Mouse (Mus musculus): Measurements from ENCODE around the gene Elmsan1. TPM values are rescaled to one million over a fixed set of nuclear protein-coding genes. Genes with fewer than 3 reads are reported as not detected.

Elmsan1 gene
- total RNA-seq, 2 experiments from 2014 or later = 26.9 to 31.3 TPM

GRCm38 (mm10) chr12:84107692-84108091, 111.0 kb downstream of the Elmsan1 start:
- DNase-seq (ENCODE audit: low spot score in 2 of 2) = no peak

- no peak for DNase-seq (ENCODE audit: low spot score in 2 of 2)
Measured at GRCm38 (mm10) chr12:84107012-84107411, 111.7 kb downstream of the Elmsan1 start.

DNA sequence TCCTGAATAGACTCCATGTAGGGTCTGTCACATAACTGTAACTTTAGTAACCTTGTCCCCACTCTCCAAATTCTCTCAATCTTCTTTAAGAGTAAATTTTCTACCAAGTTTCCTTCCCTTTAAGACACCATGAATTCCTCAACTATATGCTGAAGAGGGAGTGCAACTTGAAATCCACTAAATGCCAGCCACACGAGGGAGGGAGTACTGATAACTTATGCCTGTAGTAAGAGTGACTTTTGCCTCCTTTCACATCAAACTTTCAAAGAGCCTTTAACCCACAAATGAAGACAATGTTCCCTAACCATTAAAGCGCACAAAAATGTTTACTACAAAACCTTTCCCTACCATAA, 117.2 kb downstream of the Elmsan1 start:
- no peak for DNase-seq (ENCODE audit: low spot score in 2 of 2)

DNA sequence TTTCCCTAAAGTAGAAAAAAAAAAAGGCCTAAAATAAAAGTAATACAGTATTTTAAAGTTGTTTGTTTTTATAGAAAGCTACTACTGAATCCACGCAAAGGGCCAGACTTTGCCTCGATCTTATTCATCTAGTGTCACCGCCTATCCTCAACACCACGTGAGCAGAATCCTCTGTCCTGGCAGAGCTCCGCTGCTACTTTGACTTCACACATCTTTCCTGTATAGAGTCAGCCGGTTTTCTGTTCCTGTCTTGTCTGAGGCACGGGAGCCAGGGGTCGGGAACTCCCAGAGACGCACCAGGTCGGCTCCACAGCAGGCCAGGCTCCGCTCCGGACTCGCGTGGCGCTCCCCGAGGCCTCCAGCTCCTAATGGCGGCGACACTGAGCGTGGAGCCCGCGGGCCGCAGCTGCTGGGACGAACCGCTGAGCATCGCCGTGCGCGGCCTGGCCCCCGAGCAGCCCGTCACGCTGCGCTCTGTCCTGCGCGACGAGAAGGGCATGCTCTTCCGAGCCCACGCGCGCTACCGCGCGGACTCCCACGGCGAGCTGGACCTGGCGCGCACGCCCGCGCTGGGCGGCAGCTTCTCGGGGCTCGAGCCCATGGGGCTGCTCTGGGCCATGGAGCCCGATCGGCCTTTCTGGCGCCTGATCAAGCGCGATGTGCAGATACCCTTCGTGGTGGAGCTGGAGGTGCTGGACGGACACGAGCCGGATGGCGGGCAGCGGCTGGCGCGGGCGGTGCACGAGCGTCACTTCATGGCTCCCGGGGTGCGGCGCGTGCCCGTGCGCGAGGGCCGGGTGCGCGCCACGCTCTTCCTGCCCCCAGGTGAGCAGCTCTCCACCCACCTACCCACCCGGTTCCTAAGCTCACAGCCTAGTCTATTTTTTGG, 117.8 kb downstream of the Elmsan1 start, which contains the start of gene Acot6:
Gene Acot6, plus strand, starts transcription at position 51 of the 889 bp plus-strand sequence.
- peak; percentile 18 to 49 for DNase-seq (ENCODE audit: low spot score in 2 of 2)

- no peak for DNase-seq (ENCODE audit: low spot score in 2 of 2)
Measured at GRCm38 (mm10) chr12:84100071-84100470, 118.6 kb downstream of the Elmsan1 start.

DNA sequence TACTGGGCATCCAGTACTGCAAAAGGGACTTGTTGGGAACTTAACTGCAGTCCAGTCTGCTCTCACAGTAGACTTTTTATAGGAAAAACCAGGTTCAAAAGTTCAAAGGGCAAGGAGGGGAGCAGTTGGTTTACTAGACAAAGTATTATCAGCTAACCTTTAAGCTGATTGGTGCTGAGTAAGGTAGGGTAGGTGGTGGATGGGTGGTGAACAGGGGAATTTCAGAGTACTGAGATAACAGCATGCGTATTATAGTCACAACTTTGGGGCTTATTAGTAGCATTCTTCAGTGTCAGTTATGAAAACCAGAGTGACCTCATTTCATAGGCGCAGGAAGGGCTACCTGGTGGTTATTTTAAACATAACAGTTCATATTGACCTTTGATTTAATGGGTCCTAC, 119.1 kb downstream of the Elmsan1 start:
- no peak for DNase-seq (ENCODE audit: low spot score in 2 of 2)

Other genes starting within 250 kb of the Elmsan1 start
- gene Heatr4, start 234.0 kb downstream of the Elmsan1 start, total RNA-seq (2021) = under 1 TPM in 1 of 2 experiments, not detected in 1; 0.10 TPM
- gene Acot2, start 231.0 kb downstream of the Elmsan1 start, total RNA-seq (2021) = 10 to 100 TPM; 15.8 to 17.2 TPM
- gene Acot1, start 209.4 kb downstream of the Elmsan1 start, total RNA-seq (2021) = 10 to 100 TPM; 21.0 to 28.4 TPM
- gene Acot4, start 180.5 kb downstream of the Elmsan1 start, total RNA-seq (2021) = 1 to 10 TPM; 2.7 to 3.9 TPM
- 1 to 10 TPM in 1 of 2 experiments, not detected in 1; 1.3 TPM for gene Gm49366, start 179.9 kb downstream of the Elmsan1 start, total RNA-seq (2021)
- gene Acot3, start 166.7 kb downstream of the Elmsan1 start, total RNA-seq (2021) = 1 to 10 TPM; 3.1 to 3.4 TPM
- 1 to 10 TPM; 6.0 to 6.5 TPM for gene Acot5, start 149.6 kb downstream of the Elmsan1 start, total RNA-seq (2021)
- 1 to 10 TPM; 5.2 to 5.5 TPM for gene Acot6, start 118.2 kb downstream of the Elmsan1 start, total RNA-seq (2021)
- gene Dnal1, start 104.5 kb downstream of the Elmsan1 start, total RNA-seq (2021) = 10 to 100 TPM; 96.6 to 97.1 TPM
- gene Pnma1, start 70.4 kb downstream of the Elmsan1 start, total RNA-seq (2021) = 1 to 10 TPM; 2.9 to 3.0 TPM
- 10 to 100 TPM; 38.7 to 41.7 TPM for gene Ptgr2, start 66.4 kb upstream of the Elmsan1 start, total RNA-seq (2021)
- 10 to 100 TPM; 34.2 to 37.1 TPM for gene Zfp410, start 98.0 kb upstream of the Elmsan1 start, total RNA-seq (2021)
- 10 to 100 TPM; 21.2 to 22.7 TPM for gene Coq6, start 142.8 kb upstream of the Elmsan1 start, total RNA-seq (2021)
- gene Fam161b, start 143.0 kb upstream of the Elmsan1 start, total RNA-seq (2021) = 10 to 100 TPM; 12.4 to 13.0 TPM
- gene Entpd5, start 190.1 kb upstream of the Elmsan1 start, total RNA-seq (2021) = 10 to 100 TPM; 21.5 to 26.1 TPM
- gene Bbof1, start 190.2 kb upstream of the Elmsan1 start, total RNA-seq (2021) = 10 to 100 TPM in 1 of 2 experiments, 1 to 10 TPM in 1; 8.4 to 10.1 TPM
- 10 to 100 TPM; 12.5 to 15.3 TPM for gene Rnf113a2, start 198.3 kb upstream of the Elmsan1 start, total RNA-seq (2021)
- 10 to 100 TPM; 58.8 to 59.6 TPM for gene Aldh6a1, start 232.1 kb upstream of the Elmsan1 start, total RNA-seq (2021)
- 10 to 100 TPM; 26.8 to 28.6 TPM for gene Lin52, start 232.5 kb upstream of the Elmsan1 start, total RNA-seq (2021)